Mouse (Mus musculus) thymus, postnatal 4 days (tissue): ENCODE measurements around the gene Tnfrsf12a.
A peak's percentile ranks its signal among the peaks of the same experiment; 100 is the strongest.

Experiments
- DNase-seq: peaks from one replicate; pipeline ENCODE4 v3.0.0; 2021

Tnfrsf12a gene

DNA sequence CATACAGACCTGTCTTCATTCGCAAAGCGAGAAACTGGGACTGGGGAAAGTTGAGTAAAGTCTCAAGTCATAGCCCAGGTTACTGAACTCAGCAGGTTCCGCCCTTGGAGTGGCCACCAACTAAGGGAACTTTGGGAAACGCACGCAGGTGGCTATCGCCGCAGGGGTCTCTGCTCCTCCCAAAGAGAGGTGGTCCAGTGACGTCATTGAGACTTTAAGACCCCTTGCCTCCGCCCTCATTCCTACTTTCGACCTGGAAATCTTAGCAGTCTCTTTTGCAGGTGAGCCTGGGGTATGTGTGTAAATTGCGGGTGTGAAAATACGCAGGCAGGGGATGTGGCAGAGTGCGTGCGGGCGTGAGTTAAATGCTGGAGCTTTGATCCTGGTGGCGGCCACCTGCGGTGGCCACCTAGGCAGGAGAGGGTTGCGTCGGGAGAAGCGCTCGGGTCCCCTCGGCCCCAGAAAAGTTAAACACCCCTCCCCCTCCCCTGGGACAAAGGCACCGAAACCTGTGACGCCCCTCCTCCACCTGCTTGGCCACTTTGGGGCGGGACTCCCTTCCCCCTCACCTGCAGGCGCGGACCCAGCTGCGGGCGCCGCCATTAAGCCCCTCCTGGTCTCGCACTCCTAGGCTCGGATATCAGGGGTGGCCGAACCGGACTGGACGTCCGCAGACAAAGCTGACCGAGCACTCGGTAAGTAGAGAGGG, 2.0 kb upstream of the Tnfrsf12a start, which contains the start of gene Cldn6:
TSS of gene Cldn6 (plus strand) at position 123 of the 709 bp plus-strand sequence.
- no peak for DNase-seq

DNA sequence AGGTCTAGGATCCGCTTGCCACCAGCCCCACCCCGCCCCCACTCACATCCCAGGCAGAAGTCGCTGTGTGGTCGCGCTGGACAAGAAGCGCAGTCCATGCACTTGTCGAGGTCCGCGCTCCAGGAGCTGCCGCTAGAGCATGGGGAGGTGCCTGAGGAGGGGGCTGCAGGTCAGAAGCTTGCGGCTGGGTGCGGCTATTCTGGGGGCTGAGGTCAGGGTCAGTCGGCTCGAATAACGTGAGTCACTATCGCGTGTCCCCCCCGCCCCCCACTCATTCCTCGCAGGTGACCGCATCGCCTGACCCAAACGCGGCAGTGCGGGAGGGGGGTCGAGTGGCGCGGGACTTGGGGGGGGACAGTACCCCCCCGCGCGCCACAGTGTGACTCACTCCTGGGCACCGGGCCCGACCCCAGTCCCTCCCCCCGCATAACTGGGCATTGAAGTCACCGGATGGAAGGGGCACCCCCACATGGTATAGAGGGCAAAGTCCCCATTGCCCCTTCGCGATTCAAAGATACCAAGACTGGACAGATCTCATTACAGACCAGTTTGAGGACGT, 716 bp downstream of the Tnfrsf12a start:
- peak; percentile 50 for DNase-seq

DNA sequence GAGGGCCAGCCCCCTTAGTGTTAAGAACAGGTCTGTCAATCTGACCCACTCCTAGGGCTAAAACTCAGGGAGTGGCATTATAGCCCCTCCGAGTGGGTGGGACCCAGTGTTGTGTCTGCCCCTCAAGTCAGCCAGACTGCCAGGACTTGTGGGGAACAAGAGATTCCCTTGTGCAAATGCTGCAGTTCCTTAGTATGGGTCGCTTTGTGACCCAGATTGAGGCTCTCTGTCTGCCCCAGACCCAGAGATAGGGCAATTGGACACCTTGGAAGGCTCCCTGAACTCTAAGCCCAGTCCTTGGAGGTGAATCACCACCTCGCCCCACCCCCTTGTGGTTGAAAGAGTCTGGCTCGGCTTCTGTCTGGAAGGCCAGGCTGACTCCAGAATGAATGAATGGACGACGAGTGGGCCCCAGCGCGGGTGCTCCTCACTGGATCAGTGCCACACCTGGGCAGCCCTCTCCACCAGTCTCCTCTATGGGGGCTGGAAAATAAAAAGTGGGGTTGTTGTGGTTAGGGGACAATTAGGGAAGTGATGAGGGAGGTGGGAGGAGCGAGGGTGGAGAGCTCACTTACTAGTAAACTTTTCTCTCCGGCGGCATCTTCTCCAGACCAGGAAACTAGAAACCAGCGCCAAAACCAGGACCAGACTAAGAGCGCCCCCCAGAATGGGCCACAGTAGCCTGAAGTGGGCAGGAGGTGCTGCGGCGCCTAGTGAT, 1.5 kb downstream of the Tnfrsf12a start:
- DNase-seq = peak; percentile 47

DNA sequence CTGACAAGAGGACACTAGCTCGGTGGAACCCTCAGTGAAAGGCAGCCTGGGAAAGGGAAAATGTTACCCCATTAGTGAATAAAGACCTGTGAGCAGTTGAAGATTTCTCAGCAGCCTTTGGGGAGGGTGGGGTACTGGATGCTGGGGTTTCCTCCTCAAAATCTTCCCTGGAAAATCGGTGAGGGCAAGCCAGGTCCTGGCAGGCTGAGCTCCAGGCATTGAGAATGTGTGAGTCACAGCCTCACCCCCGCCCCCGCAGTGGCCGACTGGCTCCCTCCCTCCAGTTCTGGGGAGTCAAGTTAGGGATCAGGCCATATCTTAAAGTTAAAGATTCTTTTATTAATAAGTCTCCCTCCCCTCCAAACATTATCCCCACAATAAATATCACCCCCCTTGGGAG, 2.1 kb downstream of the Tnfrsf12a start:
- DNase-seq = no peak

DNA sequence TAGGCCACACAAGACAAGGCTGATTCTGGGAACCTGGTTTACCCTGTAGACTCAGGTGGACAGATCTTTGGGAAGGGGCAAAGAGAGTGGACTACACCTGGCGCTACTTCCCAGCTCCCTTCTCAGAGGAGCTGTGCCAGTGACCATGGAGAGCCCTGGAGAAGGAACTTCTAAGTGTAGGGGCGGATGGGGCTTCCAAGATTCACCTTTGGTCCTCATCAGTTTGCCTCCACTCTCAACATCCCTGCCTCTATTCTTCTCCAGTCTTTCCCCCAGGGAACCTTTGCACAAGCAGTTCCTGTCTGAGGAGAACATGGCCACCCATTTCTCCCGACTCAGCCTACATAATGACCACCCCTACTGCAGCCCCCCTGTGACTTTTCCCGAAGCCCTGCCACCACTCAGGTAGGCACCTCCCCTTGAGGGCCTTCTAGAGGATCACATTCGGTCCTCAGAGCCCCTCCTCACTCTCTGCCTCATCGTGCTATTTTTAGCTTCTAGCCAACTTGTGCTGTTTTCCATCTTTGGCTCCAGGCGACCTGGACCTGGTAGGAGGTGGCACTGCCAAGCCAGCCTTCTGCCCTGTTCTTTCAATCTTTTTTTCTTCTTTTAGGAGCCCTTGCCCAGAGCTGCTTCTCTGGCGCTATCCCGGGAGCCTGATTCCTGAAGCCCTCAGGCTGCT, 2.9 kb downstream of the Tnfrsf12a start:
- DNase-seq = no peak

DNA sequence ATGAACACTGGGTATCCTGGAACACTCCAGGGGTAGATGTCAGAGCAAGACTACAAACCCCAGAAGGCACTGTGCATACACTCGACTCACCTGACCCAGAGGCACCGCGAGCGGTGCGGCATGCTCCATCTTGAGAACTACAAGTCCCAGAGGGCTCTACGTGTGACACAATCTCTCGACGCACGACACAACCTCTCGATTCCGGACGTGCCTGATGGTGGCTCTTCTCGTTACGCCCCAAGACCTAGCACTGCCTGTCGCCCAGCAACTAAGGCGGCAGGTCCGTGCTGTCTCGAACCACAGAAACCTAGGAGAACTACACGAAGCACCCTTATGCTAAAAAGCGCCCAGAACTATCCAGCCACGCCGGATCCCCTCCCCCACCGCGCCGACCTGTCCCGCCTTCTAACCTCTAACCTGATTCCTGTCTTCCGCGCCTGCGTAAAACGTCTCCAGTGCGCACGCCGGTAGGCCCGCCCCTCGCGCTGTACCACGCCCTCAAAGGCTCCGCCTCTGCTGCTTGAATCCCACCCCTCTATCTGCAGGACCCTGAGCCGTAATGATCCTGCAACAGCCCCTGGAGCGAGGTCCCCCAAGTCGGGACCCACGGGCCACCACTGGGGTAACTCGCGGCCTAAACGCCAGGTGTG, 3.7 kb downstream of the Tnfrsf12a start, which contains the start of the genes Hcfc1r1 and Thoc6:
TSS of gene Hcfc1r1 (plus strand) at position 173 of the 650 bp plus-strand sequence.
TSS of gene Thoc6 (minus strand) at position 459 of the 650 bp plus-strand sequence.
- DNase-seq = peak; percentile 95

DNA sequence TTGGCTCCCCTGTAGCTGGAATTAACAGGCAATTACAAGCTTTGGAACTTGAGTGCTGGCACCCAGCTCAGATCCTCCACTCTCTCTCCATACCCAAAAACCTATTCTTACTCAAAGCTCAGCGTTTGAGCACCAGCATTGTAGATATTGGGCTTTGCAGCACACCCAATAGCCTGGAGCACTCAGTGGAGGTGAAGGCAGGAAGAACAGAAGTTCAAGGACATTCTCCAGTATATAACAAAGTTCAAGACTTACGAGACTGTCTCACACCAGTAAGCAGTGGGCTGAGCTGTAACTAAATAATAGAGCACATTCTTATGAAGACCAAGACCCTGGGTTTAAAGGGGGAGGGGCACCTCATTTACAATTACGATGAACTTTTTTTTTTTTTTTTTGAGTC, 4.5 kb downstream of the Tnfrsf12a start:
- no peak for DNase-seq

DNA sequence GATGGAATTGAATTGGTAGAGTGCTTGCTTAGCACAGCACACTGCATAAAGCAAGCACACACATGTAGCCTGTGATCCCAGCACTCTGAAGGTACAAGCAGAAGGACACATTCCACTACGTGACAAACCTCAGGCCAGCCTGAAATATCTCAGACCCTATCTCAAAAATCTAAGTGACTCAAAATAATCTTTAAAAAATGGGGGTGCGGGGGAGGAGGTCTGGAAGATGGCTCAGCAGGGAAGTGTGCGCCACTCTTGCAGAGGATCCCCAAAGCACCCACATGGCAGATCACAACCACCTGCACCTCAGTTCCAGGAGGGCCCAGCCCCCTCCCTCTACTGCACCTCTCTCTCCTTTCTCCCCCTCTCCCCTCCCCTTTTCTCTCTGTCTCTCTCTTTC, 5.7 kb downstream of the Tnfrsf12a start:
- DNase-seq = no peak

DNA sequence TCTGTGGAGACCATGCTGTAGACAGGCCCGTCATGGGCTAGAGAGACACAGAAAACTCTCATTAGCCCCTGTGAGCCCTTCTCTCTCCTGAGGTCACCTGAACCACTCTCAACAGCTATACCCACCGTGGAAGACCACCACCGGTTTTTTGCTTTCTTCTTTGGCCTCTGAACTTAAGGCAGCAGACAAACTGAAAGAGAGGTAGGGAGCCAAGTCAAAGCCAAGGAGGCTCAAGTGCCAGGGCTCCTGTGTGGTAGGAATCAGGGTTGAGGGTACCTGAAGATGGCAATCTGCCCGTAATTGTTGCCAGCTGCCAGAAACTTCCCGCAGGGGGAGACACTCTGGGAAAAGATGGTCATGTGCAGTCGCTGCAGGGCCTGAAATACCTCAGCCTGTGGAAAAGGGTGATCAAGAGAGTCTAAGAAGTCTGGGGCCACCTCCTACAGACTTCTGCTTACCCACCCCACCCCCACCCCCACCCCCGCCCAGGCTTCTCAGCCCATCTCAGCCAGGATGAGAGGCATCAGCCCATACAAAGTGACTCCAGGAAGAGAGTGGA, 6.7 kb downstream of the Tnfrsf12a start:
- DNase-seq = no peak

DNA sequence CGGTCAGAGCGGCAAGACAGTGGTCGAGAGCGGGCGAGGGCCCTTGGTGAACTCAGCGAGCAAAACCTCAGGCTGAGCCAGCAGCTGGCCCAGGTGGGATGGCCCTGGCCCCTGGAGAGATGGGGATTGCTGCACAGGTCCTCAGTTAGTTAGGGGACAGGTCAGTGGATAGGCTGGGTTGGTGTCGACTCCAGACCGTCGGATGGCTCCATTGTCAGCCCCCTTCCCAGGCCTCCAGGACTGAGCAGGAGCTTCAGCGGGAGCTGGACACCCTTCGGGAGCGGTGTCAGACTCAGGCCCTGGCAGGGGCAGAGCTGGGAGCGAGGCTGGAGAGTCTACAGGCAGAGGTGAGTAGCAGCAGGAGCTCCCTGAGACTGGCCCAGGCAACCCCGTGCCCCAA, 11.8 kb downstream of the Tnfrsf12a start:
- DNase-seq = no peak

DNA sequence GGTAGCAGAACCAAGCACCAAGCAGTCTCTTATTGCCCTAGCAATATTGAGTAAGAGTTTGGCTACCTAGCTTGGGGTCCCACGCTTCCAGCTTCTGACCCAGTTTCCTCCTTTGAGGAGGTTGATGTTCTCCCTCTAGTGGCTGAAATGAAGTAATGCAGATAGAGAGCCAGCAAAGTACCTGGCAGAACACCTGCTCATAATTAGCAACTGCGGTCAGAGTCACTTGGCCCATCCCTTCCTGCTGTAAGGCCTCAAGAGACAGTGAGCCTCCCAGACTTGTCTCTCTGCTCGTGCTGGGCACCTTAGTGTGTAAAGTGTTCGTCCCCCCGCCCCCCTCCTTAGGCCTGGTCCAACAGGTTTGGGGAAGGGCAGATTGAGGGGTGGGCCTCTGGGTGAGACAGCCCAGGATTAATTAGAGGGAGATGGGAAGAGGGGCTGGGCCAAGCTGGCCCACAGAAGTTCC, 12.7 kb downstream of the Tnfrsf12a start:
- DNase-seq = peak; percentile 45

DNA sequence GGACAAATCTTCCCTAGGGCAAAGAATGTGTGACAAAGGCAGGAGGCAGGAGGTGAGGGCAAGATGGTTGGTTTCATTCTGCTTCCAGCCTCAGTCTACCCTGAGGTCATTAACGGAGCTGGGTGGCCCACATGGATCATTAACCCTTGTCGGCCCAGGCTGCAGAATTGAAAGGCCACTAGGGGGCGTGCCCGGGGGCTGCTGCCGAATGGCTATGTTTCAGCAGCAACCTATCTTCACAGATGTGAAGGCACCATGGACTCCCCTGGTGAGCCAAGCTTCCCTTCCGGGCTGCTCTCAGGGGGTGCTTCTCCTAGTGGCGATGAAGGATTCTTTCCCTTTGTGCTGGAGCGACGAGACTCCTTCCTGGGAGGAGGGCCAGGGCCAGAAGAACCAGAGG, 15.7 kb downstream of the Tnfrsf12a start:
- DNase-seq = peak; percentile 73

DNA sequence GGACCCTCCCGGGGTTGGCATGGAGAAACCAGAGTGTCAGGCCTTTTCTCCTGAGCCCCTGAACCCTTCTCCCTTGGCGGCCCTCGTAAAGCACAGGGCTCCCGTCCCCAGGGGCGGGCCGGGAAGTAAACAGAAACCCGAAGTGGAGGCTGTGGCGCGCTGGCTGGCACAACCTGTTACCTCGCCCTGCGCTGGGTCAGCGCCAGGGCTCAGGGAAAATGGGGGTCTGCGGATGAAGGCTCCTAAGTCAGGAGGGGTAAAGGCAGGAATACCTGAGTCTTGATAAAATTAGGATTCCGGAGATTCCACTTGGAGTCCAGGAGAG, 16.4 kb downstream of the Tnfrsf12a start:
- DNase-seq = no peak

DNA sequence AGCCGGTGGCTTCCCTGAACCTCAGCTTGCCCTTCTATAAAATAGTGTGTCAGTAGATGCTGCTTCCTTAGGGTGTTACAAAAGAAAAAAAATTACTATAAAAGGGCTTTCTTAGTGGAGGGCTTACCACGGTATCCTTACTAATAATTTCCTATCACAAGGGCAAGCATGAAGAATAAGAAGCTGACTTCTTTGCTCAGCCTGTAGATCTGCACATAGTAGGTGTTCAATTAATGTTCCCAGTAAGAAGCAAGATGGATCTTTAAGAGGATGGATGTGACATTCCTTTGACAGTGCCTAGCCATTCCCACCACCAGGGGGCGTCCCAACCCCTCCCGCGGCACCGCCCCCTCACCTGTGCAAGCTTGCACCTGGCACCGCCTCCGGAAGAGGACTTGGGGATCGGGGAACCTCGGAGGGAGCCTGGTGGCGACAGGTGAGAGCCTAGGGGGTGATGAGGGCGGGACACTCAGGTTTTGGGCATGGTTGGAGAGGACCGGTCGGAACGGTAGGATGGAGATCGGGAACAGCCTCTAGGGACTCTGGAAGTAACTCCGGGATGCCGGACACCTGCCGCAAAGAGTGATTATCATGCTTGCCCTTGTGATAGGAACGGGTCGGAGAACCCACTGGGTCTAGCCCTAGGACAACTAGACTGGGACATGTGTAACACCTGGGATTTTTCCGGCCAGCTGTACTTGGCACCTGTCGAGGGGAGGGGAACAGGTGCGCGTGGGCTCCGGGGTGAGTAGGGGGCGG, 17.0 kb downstream of the Tnfrsf12a start, which contains the start of gene Bicdl2:
TSS of gene Bicdl2 (plus strand) at position 390 of the 759 bp plus-strand sequence.
- peak; percentile 72 for DNase-seq

DNA sequence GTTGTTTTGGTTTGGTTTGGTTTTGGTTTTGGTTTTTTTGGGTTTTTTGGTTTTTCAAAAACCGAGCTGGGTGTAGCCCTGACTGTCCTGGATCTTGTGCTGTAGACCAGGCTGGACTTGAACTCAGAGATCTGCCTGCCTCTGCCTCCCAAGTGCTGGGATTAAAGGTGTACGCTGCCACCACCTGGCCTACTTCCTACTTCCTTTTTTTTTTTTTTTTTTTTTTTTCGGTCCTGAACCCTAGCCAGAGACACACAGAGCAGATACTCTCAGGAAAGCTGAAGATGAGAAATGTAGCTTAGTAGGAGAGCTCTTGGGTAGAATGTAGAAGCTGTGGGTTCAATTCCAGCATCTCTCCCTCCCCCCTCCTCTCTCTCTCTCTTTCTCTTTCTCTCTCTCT, 18.8 kb downstream of the Tnfrsf12a start:
- DNase-seq = no peak

DNA sequence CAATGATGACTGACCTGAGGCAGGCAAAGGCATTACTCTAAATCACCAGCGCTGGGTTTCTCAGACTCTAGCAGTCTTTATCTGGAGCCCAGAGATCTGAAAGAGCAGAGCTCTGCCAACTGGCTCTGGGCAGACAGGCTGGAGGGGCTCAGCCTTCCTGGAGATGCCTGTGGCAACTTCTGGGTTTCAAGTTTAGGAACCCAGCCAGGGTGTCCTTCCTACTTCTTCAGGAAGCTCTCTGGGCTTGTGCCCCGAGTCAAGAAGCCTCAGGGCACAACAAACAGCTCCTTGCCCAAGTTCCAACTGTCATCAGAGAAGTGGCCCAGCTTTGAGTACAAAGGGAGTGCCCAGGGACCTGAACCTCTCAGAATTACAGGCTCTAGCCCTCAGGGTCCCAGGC, 22.9 kb downstream of the Tnfrsf12a start:
- DNase-seq = no peak

DNA sequence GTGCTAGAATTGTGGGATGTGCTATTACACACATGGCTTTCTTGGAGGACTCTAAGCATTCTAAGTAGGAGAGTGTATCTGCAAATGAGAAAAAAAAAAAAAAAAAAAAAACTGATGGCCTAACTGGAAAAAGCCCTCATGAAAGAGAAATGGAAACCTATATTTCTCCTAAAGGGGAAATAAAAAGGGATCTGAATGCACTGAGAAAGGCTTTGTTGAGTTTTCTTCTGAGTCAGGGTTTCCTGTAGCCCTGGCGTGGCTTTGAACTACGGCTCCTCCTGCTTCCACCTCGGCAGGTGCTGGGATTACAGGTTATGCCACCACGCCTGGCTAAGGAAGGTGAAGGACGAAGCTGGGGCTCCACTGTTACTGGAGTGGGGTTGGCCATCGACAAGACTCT, 23.3 kb downstream of the Tnfrsf12a start:
- DNase-seq = no peak

DNA sequence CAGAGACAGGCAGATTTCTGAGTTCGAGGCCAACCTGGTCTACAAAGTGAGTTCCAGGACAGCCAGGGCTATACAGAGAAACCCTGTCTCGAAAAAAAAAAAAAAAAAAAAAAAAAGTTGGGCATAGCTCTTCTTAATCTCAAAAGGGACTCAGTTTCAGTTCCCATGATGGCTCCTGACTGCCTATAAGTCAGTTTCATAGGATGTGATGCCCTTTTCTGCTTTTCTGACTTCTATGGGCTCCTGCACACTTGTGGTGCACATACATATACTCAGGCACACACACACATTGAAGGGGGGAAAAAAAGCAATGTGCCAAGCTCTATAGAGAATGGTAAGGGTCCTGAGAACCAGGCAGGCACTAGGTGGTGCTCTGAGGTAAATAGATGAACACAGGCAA, 23.9 kb downstream of the Tnfrsf12a start:
- DNase-seq = no peak

DNA sequence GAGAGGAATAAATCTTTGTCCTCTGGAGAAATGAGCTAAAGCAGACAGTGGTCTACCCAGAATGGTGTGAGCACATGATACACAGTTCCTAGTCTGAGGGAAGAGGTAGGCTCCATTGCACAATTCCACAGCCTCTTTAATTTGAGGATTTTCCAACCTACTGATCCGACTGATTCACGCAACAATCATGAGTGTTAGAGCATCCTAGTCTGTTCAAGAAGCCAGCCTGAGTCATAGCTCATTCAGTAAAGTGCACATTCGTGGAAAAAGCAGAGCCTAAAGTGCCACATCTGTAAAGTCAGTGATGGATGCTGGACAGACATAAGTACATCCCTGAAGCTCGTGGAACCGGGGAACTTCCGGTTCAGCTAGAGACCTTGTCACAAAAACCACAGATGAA, 25.9 kb downstream of the Tnfrsf12a start:
- DNase-seq = no peak

DNA sequence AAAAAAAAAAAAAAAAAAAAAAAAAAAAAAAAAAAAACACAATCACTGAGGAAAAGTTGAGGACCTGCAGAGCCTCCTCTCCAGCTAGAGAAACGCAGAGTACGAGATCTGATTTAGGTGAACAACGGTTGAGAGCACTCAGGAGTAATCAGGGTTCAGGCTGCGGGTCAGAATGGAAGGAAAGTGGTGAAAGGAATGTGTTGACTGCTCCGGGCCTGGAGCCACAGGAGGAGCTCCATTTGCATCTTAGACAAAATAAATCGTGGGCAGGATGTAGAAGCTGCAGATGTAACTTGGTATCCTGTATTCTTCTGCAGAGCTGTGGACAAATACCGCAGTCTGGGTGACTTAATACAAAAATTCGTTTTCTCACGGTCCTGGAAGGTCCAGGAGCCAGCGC, 31.4 kb downstream of the Tnfrsf12a start:
- DNase-seq = no peak

DNA sequence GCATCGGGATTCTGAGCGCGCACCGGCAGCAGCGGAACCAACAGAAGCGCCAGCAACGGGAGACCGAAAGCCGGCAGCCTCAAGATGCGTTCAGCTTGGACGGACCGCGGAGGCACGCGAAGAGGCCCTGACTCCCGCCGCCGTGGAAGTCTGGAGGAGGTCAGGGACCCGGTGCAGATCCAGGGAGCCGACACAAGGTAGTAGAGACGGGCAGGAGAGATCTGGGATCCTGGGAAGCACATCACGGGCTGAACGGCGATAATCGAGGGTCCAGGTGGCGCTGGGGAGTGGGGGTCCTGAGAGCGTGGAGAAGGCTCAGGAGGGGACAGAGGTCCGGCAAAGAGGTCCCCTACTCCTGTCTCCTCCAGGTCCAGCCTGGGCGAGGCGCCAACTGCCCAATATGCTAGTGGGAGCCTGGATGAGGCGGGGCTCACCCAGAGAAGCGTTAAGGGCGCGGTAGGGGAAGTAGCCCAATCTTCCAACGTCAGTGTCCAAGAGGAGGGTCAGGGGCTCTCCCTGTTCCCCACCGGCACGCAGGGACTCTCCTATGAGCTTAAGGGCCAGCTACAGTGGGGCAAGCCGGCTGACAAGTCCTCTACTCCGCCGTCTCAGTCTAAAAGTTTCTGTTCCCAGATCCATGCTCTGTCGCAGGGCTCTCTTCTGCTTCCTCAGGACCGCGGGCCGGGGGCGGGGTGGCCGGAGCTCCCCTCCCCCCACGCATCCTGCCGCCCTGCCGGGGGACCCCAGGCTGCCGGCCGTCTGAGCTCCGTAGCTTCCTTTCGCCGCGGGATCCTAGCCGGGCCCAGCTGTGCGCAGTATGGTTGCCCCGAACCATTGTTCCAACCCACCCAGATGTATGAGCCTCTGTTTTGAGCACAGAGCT, 32.4 kb downstream of the Tnfrsf12a start, which contains the start of gene Mmp25:
TSS of gene Mmp25 (minus strand) at position 665 of the 883 bp plus-strand sequence.
- no peak for DNase-seq
